Mouse (Mus musculus) midbrain, embryonic 10.5 days (tissue): ENCODE results near the gene Gm20538. TPM values are rescaled to one million over a fixed set of nuclear protein-coding genes. Genes with fewer than 3 reads are reported as not detected.

ENCODE experiments used
- DNase-seq: peaks from one replicate; pipeline ENCODE4 v3.0.0-alpha.2; 2017; ENCODE audit warnings: low spot score
- H3K27ac ChIP-seq: fragments of 300-500 bp; sonication (generic); replicated peaks from 2 replicates; pipeline ENCODE4 v1.5.1; 2016; ENCODE audit warnings: mild to moderate bottlenecking
- H3K27me3 ChIP-seq: fragments of 300-500 bp; sonication (generic); 2 replicates; pipeline ENCODE4 v1.6.1; 2016; ENCODE audit warnings: low read depth, mild to moderate bottlenecking; ENCODE audit not compliant: poor library complexity, severe bottlenecking
- H3K36me3 ChIP-seq: fragments of 300-500 bp; sonication (generic); 2 replicates; pipeline ENCODE4 v1.6.1; 2016; ENCODE audit warnings: mild to moderate bottlenecking, moderate library complexity
- H3K4me1 ChIP-seq: fragments of 300-500 bp; sonication (generic); 2 replicates; pipeline ENCODE4 v1.6.1; 2016
- H3K4me3 ChIP-seq: fragments of 300-500 bp; sonication (generic); 2 replicates; pipeline ENCODE4 v1.5.1; 2016; ENCODE audit warnings: mild to moderate bottlenecking, moderate library complexity
- H3K9me3 ChIP-seq: fragments of 300-500 bp; sonication (generic); replicated peaks from 2 replicates; pipeline ENCODE4 v1.6.1; 2016; ENCODE audit warnings: mild to moderate bottlenecking
- WGBS: fragments of 180-500 bp; shearing (Covaris S2); methylation state at CpG from one replicate; pipeline ENCODE4 v1.1.7; 2016; 5-methylcytosine and 5-hydroxymethylcytosine counted together
- polyA plus RNA-seq: library from polyadenylated mRNA; unstranded; fragments of >200 nt; fragmentation: Nextera tagmentation; extraction: Ambion mirVana; gene quantifications from 2 replicates; pipeline ENCODE4 v1.2.1, GENCODE M21; 2016

Gene Gm20538
- polyA plus RNA-seq: not detected in 2 replicates

DNA sequence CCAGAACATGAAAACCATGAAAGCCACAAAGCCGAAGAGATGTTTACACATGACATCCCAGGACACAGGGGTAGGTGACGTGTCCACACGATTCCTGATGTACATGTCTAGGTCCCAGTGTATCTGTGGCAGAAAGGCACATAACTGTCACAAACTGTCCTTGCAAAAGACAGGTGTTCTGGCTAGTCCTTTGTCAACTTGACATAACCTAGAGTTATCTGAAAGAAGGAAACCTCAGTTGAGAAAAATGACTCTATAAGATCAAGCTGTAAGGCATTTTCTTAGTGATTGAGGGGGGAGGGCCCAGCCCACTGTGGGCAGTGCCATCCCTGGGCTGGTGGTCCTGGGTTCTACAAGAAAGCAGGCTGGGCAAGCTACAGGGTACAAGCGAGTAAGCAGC lies at the start of gene Gm20538:
Gene Gm20538 (minus strand): TSS at position 101 of the 400 bp plus-strand sequence.
- 99% methylated on average over 4 of the region's 4 CpGs for WGBS
- H3K27me3 ChIP-seq: peaks cover 4% of the 10 kb centered on the region
- peaks cover 20% of the 10 kb centered on the region for H3K4me1 ChIP-seq
- H3K36me3 ChIP-seq: peaks cover 58% of the 10 kb centered on the region
- no peak within 1 kb of the TSS for H3K27ac ChIP-seq
- no peaks in the 10 kb centered on the region for H3K9me3 ChIP-seq
- no peak for DNase-seq
- H3K4me3 ChIP-seq: 0 out of 2 replicates have a peak within 1 kb of the TSS, but pooled peaks have one; percentile 8

DNA sequence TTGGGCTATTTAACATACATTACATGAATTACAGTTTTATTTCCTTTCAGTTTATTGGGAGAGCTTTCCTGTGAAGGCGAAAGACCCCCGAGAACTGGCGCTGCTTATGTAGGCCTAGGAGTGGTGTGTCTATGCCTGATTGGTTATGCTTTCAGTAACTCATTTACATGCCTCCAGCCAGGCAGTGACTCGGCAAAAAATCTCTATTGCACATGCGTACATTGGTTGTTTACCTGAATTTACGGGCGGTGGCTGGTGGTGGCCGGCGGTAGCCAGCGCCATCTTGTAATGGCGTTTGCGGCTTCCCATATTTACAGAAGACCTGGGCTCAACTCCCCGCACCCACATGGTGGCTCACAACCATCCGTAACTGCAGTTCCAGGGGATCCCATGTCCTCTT lies 41.5 kb upstream of the Gm20538 start:
- Histone ChIP-seq H3K9me3 (no peaks in the 10 kb centered on the region), H3K4me3 (no peak overlapping the region), H3K27ac (no peak overlapping the region), H3K36me3 (no peaks in the 10 kb centered on the region), H3K27me3 (peaks cover 14% of the 10 kb centered on the region), H3K4me1 (peaks cover 8% of the 10 kb centered on the region)
- 94% methylated on average over 14 of the region's 14 CpGs for WGBS
- no peak for DNase-seq

DNA sequence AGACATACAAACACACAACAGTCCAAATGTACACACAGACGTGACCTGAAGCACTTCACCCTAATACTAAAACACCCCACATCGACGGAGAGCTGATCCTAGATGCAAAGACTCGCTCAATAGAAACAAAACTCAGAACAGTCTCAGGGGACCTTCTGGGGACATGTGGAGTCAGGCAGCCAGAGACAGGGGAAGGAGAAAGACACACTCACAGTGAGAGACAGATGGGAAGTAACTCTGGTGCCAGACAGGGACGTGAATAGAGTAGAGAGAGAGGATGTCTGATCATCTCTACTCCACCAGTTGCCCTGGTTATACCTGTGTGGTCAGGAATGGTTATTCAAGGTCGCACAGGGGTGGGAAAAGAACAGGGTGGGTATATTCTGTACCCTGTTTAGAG lies 39.0 kb upstream of the Gm20538 start:
- WGBS: 81% methylated on average over 6 of the region's 6 CpGs
- H3K36me3 ChIP-seq: no peaks in the 10 kb centered on the region
- no peaks in the 10 kb centered on the region for H3K9me3 ChIP-seq
- H3K4me1 ChIP-seq: peaks cover 10% of the 10 kb centered on the region
- peaks cover 38% of the 10 kb centered on the region for H3K27me3 ChIP-seq
- no peak overlapping the region for H3K27ac ChIP-seq
- no peak for DNase-seq
- no peak overlapping the region for H3K4me3 ChIP-seq

DNA sequence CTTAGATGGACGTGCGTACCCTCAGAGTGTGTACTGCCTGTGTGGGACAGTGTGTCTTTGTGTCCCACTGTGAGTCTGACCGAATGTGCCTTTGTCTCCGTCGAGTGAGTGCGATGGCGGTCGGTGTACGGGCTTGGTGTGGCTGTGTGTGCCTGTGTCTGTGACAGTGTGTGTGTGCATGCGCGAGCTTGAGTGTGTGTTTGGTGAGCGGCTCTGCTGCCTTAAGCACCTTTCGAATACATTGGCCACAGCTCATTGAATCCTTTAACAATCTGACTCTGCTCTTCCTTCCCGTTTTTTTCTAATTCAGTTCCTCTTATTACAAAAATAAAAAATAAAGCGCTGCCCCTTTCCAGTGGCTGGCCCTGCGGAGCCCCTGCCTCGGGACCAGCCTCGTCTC lies 38.4 kb upstream of the Gm20538 start:
- Histone ChIP-seq H3K9me3 (no peaks in the 10 kb centered on the region), H3K27me3 (peaks cover 45% of the 10 kb centered on the region), H3K4me3 (no peak overlapping the region), H3K36me3 (no peaks in the 10 kb centered on the region), H3K4me1 (peaks cover 10% of the 10 kb centered on the region), H3K27ac (no peak overlapping the region)
- DNase-seq: no peak
- WGBS: 88% methylated on average over 18 of the region's 18 CpGs

DNA sequence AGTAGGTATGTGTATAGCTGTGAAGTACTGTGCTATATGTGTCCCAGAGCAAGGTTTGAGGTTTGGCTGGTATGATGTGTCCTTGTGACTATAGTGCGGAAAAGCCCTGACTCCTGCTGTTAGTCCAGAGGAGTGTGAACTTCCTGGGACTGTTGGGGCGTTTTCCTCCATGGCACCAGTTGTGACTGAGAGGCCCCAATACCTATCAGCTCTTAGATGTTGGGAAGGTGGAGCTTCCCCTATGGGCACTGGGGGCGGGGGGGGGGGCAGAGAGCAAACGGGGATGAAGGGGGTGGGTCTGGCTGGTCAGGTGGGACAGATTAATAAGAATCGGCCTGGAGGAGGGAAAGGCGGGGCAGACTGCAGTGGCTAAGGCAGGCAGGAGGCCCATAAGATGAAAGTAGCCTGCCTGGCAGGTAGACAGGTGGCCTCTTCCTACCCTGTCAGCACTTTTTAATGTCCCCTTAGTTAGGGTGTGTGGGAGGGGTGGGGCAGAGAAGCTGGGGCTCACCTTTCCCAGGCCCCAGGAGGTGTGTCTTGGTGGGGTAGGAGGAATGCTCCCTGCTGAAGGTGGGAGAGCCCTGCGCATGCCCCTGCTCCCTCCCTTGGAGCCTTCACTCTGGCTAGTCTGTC lies 37.1 kb upstream of the Gm20538 start:
- Histone ChIP-seq H3K27ac (no peak overlapping the region), H3K9me3 (no peaks in the 10 kb centered on the region), H3K4me1 (peaks cover 10% of the 10 kb centered on the region), H3K4me3 (no peak overlapping the region), H3K36me3 (no peaks in the 10 kb centered on the region), H3K27me3 (peaks cover 58% of the 10 kb centered on the region)
- no peak for DNase-seq
- WGBS: 59% methylated on average over 7 of the region's 7 CpGs

DNA sequence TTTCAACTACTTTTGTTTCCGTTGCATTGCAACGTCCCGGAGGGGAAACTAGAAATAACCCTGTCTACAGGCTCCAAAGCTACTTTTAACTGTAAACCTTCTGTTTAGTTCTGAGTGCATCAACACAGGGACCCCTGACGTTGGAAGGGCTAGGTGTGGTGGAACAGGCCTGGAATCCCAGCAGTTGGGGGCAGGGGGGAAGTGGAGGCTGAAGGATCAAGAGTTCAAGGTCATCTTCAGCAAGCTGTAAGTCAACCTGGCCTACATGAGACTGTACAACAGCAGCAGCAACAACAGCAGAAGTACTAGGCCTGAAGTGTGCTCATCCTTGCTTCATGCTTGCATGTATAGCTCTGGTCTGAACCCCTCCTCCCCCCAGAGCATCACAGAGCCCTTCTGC lies 35.4 kb upstream of the Gm20538 start:
- H3K4me3 ChIP-seq: no peak overlapping the region
- H3K4me1 ChIP-seq: peaks cover 10% of the 10 kb centered on the region
- H3K36me3 ChIP-seq: no peaks in the 10 kb centered on the region
- peaks cover 73% of the 10 kb centered on the region for H3K27me3 ChIP-seq
- no peak overlapping the region for H3K27ac ChIP-seq
- 51% methylated on average over 4 of the region's 4 CpGs for WGBS
- no peaks in the 10 kb centered on the region for H3K9me3 ChIP-seq
- no peak for DNase-seq

DNA sequence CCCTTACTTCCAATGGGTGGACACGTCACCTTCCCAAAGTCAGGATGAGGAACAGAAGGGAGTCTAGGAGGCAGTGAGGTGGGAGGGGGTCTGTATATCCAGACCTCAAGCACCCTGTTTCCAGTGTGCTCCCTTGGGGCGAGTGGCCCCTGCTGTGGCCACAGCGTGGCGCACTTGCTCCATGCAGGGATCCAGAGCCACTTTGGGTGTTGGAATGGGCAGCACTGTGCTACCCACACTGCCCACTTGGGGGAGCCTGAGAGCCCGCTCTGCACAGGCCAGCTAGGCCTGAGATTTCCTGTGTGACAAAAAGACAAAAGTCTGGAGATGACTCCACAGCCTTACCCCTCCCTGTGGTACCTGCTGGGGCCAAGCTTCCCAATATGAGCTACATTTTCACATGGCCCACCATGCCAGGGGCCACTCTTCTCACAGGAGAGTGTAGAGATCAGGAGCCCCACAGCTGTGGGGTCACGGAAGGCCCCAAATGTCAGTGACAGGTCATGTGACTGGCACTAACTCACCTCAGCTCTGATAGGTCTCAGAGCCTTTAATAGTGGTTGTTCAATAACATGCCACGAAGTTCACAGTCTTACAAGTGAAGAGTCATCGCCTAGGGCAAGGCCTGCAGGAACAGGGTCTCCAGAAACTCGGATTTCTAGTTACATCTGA lies 30.1 kb upstream of the Gm20538 start:
- Histone ChIP-seq H3K9me3 (no peaks in the 10 kb centered on the region), H3K36me3 (no peaks in the 10 kb centered on the region), H3K4me3 (no peak overlapping the region), H3K27ac (no peak overlapping the region), H3K4me1 (peaks cover 8% of the 10 kb centered on the region), H3K27me3 (peaks cover 45% of the 10 kb centered on the region)
- WGBS: 36% methylated on average over 9 of the region's 9 CpGs
- peak; percentile 91 for DNase-seq

DNA sequence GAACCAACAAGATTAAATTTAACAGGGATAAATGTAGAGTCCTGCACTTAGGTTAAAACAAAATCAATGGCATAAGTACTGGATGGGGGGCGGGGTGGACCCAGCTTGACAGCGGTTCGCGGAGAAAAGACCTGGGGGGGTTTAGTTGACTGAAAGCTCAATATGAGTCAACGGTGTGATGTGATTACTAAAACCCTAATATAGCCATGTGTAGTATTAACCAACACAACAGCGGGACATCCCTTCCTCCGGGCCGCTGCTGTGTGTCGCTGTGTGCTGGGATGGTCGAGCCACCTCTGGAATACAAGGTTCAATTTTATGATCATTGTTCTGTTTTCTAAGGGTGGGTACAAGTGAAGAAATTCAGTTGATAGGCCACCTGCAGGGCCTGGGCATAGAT lies 29.5 kb upstream of the Gm20538 start:
- Histone ChIP-seq H3K27ac (no peak overlapping the region), H3K27me3 (peaks cover 39% of the 10 kb centered on the region), H3K9me3 (no peaks in the 10 kb centered on the region), H3K4me3 (no peak overlapping the region), H3K4me1 (peaks cover 2% of the 10 kb centered on the region), H3K36me3 (no peaks in the 10 kb centered on the region)
- WGBS: 88% methylated on average over 10 of the region's 10 CpGs
- DNase-seq: no peak

DNA sequence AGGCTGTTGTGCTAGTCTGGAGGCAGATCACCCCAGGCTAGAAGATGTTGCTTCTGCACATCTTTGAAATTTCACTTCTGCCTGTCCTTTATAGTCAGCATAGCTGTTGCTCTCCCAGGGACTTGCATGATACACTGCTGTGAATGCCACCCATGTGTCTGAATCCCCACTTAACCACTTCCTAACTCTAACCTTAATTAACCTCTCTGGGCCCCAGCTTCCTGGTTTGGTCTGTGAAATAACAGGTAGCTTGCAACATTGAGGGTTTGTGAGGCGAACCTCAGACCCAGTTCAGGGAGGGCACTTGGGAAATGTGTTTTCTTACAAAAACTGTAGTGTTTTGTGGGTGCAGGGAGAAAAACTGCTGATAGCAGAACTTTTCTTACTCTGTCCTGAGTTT lies 25.4 kb upstream of the Gm20538 start:
- DNase-seq: no peak
- H3K9me3 ChIP-seq: no peaks in the 10 kb centered on the region
- no peak overlapping the region for H3K4me3 ChIP-seq
- no peaks in the 10 kb centered on the region for H3K4me1 ChIP-seq
- no peak overlapping the region for H3K27ac ChIP-seq
- no peaks in the 10 kb centered on the region for H3K27me3 ChIP-seq
- 89% methylated on average over 1 of the region's 1 CpGs for WGBS
- H3K36me3 ChIP-seq: peaks cover 31% of the 10 kb centered on the region

DNA sequence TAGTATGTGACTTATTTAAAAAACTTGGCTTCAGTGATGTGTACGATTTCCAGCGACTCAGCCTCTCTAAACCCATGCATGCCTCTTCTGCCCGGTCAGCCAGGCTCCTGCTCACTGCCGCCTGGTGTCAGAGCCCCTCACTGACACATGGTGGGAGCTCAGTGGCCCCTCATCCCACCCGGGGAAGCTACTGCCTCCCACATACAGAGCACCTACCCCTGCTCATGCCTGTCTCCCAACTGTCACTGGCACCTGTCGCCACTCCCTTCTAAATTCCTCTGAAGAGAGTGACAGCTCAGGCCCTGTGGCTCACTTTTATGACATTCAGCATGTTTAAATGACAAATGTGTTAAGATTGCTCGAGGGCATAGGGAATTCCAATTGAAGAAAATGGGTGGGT lies 23.6 kb upstream of the Gm20538 start:
- no peaks in the 10 kb centered on the region for H3K4me1 ChIP-seq
- peaks cover 49% of the 10 kb centered on the region for H3K36me3 ChIP-seq
- no peak overlapping the region for H3K4me3 ChIP-seq
- H3K27ac ChIP-seq: no peak overlapping the region
- 87% methylated on average over 7 of the region's 7 CpGs for WGBS
- no peaks in the 10 kb centered on the region for H3K9me3 ChIP-seq
- no peaks in the 10 kb centered on the region for H3K27me3 ChIP-seq
- DNase-seq: no peak

DNA sequence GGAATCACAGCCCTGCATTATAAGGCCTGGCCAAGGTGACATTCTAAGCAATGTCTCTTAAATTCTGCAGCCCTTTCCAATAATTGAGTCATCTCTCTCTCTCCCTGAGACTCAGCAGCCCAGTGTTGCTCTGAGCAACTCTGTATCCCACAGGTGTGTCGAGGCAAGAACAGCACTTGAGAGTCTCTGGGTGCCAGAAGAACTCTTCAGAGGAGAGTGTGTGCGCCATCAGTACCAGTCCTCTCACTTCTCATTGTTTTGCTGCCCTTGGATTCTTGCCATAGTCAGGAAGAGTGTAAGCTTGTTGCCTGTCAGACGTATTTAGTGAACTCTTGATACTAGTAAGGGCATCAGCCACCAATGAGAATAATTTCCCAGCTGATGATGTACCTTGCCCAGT lies 15.1 kb upstream of the Gm20538 start:
- Histone ChIP-seq H3K4me1 (peaks cover 15% of the 10 kb centered on the region), H3K9me3 (no peaks in the 10 kb centered on the region), H3K4me3 (no peak overlapping the region), H3K36me3 (peaks cover 87% of the 10 kb centered on the region), H3K27ac (no peak overlapping the region), H3K27me3 (no peaks in the 10 kb centered on the region)
- no peak for DNase-seq
- 89% methylated on average over 3 of the region's 3 CpGs for WGBS

DNA sequence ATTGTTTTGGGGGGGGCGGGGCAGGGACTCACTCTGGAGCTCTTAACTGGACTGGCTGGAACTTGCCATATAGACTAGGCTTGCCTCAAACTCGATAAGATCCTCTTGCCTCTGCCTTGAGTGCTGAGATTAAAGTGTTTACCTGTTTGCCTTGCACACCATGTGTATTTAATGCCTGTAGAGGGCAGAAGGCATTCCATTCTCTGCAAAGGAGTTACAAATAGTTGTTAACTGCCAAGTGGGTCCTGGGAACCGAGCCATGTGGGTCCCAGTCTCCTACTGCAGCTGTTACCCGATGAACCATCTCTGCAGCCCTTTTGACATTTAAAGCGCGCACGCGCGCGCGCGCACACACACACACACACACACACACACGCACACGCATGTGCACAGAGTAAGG lies 11.4 kb upstream of the Gm20538 start:
- Histone ChIP-seq H3K27me3 (0 out of 2 replicates have a peak, but pooled peaks cover 4% of the 10 kb centered on the region), H3K9me3 (no peaks in the 10 kb centered on the region), H3K27ac (no peak overlapping the region), H3K4me3 (peak overlapping the region; percentile 75; the same call in 1 of the 2 replicates), H3K4me1 (peaks cover 15% of the 10 kb centered on the region), H3K36me3 (peaks cover 50% of the 10 kb centered on the region)
- DNase-seq: no peak
- WGBS: 96% methylated on average over 14 of the region's 14 CpGs

DNA sequence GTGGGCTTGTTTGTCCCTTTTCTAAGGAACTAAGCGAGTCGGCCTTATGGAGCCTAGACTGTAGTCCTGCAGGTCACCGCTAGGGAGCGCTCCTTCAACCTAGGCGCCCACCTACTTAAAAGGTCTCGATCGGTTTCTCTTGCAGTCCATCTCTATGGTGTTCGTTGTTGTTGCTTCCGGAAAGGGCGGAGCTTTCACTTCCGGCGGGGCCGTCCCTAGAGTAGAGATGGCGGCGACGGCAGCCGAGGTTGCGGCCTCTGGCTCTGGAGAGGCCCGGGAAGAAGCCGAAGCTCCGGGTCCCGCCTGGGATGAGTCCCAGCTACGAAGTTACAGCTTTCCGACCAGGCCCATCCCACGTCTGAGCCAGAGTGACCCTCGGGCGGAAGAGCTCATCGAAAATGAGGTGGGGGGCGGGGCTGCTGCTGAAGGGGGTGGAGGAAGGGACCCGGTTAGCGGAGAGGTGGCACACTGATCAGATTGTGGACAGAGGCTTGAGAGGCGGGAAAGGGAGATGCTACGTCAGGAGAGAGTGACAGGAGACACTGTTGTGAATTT lies 10.1 kb upstream of the Gm20538 start, which contains the start of gene Hif1an:
Gene Hif1an (plus strand): TSS at position 199 of the 555 bp plus-strand sequence.
- H3K4me3 ChIP-seq: peak within 1 kb of the TSS; percentile 75
- peak within 1 kb of the TSS; percentile 91 for H3K27ac ChIP-seq
- DNase-seq: peak; percentile 95
- WGBS: under 1% methylated on average over 33 of the region's 33 CpGs
- peaks cover 15% of the 10 kb centered on the region for H3K4me1 ChIP-seq
- no peaks in the 10 kb centered on the region for H3K9me3 ChIP-seq
- peaks cover 37% of the 10 kb centered on the region for H3K36me3 ChIP-seq
- H3K27me3 ChIP-seq: peaks cover 12% of the 10 kb centered on the region
